Mouse (Mus musculus) layer of hippocampus, adult 2 months (tissue): ENCODE results near the gene Ears2. TPM values are rescaled to one million over a fixed set of nuclear protein-coding genes. Genes with fewer than 3 reads are reported as not detected.

Experiments
- DNase-seq, 2 experiments: peaks; one replicate each; pipeline ENCODE4 v3.0.0; 2022; ENCODE audit warnings: low spot score in 2 of 2
- H3K27ac ChIP-seq: fragments of 200-600 bp; 2 replicates; pipeline ENCODE4 v1.8.1; 2022
- H3K4me3 ChIP-seq: fragments of 200-600 bp; 2 replicates; pipeline ENCODE4 v1.8.1; 2022; ENCODE audit warnings: mild to moderate bottlenecking
- CTCF ChIP-seq: fragments of 200-600 bp; conservative IDR thresholded peaks from 2 replicates; pipeline ENCODE4 v1.8.1; 2022; ENCODE audit warnings: antibody characterized with exemption, mild to moderate bottlenecking, moderate library complexity
- long read RNA-seq, 2 experiments: library from polyadenylated mRNA; stranded (forward); transcript quantifications; one replicate each; pipeline ENCODE4 v2.0.0; 2021; ENCODE audit warnings: borderline mapping rate in 2 of 2
- total RNA-seq, 2 experiments: library from RNA; stranded (reverse); gene quantifications; 2 replicates each; pipeline ENCODE4 v1.2.3; 2021

Gene Ears2
- total RNA-seq, result 10 to 100 TPM in 1 of 2 experiments, 1 to 10 TPM in 1; 9.7 to 10.0 TPM
- long read RNA-seq, experiment 1, partial matches to known transcripts, result 0 of 4 reads
- long read RNA-seq, experiment 1, other reads (novel, unspliced or antisense), result 3 of 4 reads
- long read RNA-seq, experiment 2, partial matches to known transcripts, result 0 of 6 reads
- long read RNA-seq, experiment 2, other reads (novel, unspliced or antisense), result 1 of 6 reads

DNA sequence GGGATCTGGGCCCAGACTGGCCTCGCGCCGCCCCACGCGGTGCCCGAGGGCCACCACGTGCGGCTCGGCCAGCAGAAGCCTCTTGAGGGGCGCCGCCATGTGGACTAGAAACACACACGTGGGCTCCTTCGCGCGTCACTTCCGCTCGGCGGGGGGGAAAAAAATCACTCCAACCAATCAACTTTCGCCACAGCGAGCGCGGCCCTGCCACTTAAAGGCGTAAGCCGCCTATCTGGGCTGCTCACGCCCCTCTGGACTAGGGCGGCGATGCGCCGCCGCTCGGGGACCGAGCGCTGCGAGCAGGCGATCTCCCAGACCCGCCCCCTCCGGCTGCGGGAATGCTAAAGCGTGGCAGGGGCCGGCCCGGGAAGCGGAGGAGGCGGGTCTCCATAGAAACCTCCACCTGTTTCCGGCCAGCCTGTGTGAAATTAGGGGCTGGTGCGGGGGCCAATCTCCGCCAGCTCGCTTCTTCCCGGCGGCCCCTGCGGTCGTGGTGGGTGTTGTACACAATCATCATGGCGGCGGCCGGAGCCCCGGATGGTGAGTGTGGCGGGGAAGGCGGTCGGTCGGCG lies at the start of gene Ears2, which contains the start of gene Ubfd1:
Gene Ears2 (minus strand): TSS at position 319 of the 572 bp plus-strand sequence.
Gene Ubfd1 (plus strand): TSS at position 231 of the 572 bp plus-strand sequence.
- peak; percentile 96 to 97 for DNase-seq
- Histone ChIP-seq H3K27ac (peak within 1 kb of the TSS; percentile 99), H3K4me3 (peak within 1 kb of the TSS; percentile 96)
- peak; percentile 47 for TF ChIP-seq CTCF

GRCm38 (mm10) chr7:122108206-122108605 lies 41.1 kb upstream of the Ears2 start:
- TF ChIP-seq CTCF, result no peak
- Histone ChIP-seq H3K27ac (no peak overlapping the region), H3K4me3 (no peak overlapping the region)
- DNase-seq, result no peak

GRCm38 (mm10) chr7:122101747-122102244 lies 34.7 kb upstream of the Ears2 start, which contains the start of gene Ndufab1:
Gene Ndufab1, minus strand, starts transcription at chr7:122101886.
- peak; percentile 83 to 87 for DNase-seq
- Histone ChIP-seq H3K4me3 (peak within 1 kb of the TSS; percentile 67), H3K27ac (peak within 1 kb of the TSS; percentile 97)
- TF ChIP-seq CTCF, result peak; percentile 87

GRCm38 (mm10) chr7:122101014-122101746 lies 34.1 kb upstream of the Ears2 start:
- peak overlapping the region; percentile 97 for H3K27ac ChIP-seq
- H3K4me3 ChIP-seq, result peak overlapping the region; percentile 67
- DNase-seq, result peak in 1 of 2 experiments; percentile 43

- peak; percentile 22 to 34 for DNase-seq
- TF ChIP-seq CTCF, result peak; percentile 88
- H3K27ac ChIP-seq, result no peak overlapping the region
- H3K4me3 ChIP-seq, result no peak overlapping the region
Measured at GRCm38 (mm10) chr7:122099222-122099621, 32.2 kb upstream of the Ears2 start.

DNA sequence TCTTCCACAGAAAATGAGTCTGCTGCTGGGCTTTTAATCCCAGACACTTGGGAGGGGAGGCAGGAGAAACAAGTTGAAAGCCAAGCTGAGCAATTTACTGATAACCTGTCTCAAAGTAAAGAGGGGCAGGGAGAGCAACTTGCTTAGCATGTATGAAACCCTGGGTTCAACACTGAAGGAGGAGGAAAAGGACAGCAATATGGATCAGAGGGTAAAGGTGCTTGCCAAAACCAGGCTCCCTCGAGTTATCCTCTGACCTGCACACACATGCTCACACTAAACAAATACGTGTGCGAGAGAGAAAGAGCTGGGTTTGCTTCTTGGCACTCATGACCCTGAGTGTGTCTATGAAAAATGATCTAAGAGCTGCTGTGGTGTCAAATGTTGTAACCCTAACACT lies 30.9 kb upstream of the Ears2 start:
- DNase-seq, result no peak
- H3K4me3 ChIP-seq, result no peak overlapping the region
- no peak for TF ChIP-seq CTCF
- no peak overlapping the region for H3K27ac ChIP-seq

GRCm38 (mm10) chr7:122094564-122095330 lies 27.7 kb upstream of the Ears2 start:
- H3K27ac ChIP-seq, result no peak overlapping the region
- DNase-seq, result no peak
- TF ChIP-seq CTCF, result peak; percentile 33

GRCm38 (mm10) chr7:122087195-122087982 lies 20.3 kb upstream of the Ears2 start:
- no peak for TF ChIP-seq CTCF

More at GRCm38 (mm10) chr7:122094564-122095330, 27.7 kb upstream of the Ears2 start:
- H3K4me3 ChIP-seq, result no peak overlapping the region

DNA sequence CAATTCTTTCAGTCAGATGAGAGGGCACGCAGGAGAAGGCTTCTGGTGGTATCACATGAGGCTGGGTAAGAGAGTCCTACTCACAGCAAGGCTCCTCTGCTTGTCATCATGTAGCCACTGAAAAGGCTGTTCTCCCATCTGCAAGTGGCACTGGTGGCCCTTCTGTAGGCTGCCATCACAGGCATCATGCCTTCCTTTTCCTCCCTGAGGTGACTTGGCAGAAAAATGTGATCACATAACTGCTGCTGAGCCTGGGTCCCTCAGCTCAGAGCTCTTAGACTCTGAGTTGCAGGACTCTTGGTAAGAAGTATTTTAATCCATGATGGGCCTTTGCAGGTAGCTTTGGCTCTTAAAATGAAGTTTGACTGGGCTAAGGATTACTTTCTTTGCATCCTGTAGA lies 14.0 kb upstream of the Ears2 start:
- peak overlapping the region; percentile 14; the same call in 1 of the 2 replicates for H3K27ac ChIP-seq
- no peak for TF ChIP-seq CTCF

More at GRCm38 (mm10) chr7:122087195-122087982, 20.3 kb upstream of the Ears2 start:
- no peak overlapping the region for H3K4me3 ChIP-seq
- no peak for DNase-seq
- H3K27ac ChIP-seq, result peak overlapping the region; percentile 46; the same call in 1 of the 2 replicates

GRCm38 (mm10) chr7:122079798-122080554 lies 12.9 kb upstream of the Ears2 start:
- TF ChIP-seq CTCF, result no peak
- H3K27ac ChIP-seq, result no peak overlapping the region; the same call in 1 of the 2 replicates
- no peak for DNase-seq
- no peak overlapping the region for H3K4me3 ChIP-seq

More for the DNA sequence above, 14.0 kb upstream of the Ears2 start:
- H3K4me3 ChIP-seq, result no peak overlapping the region
- DNase-seq, result no peak

DNA sequence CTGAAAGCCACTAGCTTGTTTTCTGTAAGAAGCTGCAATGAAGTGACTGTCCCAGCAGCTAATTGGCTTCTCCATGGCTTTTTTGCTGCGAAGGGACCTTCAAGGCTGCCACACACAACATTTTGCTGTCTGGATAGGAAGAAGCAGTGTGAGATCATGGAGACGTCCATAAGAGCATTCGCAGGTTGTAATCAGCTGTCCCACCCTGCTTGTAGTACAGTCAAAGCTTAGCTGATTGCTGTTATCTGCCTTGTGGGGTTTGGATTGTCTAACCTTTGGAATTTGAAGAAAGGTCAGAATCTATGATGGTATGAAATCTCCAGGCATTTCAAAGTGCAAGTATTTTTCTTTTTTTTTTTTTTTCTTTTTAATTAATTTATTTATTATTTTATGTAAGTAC lies 7.3 kb upstream of the Ears2 start:
- DNase-seq, result no peak
- Histone ChIP-seq H3K27ac (no peak overlapping the region), H3K4me3 (no peak overlapping the region)
- no peak for TF ChIP-seq CTCF
